Mouse (Mus musculus): ENCODE measurements at regions not wholly inside any gene's neighbourhood (a gene's known extent, or its start where the extent isn't known, plus 50 kb on each side); places are given as distances from the start of the nearest gene placed in this dataset.

GRCm38 (mm10) chr13:103683169-103683568 is 91.2 kb downstream of the Srek1 start:
- DNase-seq: no peak

GRCm38 (mm10) chr13:103680740-103681139 is 93.7 kb downstream of the Srek1 start:
- no peak for DNase-seq

GRCm38 (mm10) chr13:103680052-103680451 is 94.4 kb downstream of the Srek1 start:
- no peak for DNase-seq

- no peak for DNase-seq
Measured at GRCm38 (mm10) chr13:103676831-103677230, 97.6 kb downstream of the Srek1 start.

- DNase-seq: no peak
Measured at GRCm38 (mm10) chr13:103676221-103676620, 98.2 kb downstream of the Srek1 start.

- DNase-seq: no peak
Measured at GRCm38 (mm10) chr13:103670611-103671010, 103.8 kb downstream of the Srek1 start.

- no peak for DNase-seq
Measured at GRCm38 (mm10) chr13:103669856-103670255, 104.6 kb downstream of the Srek1 start.

- no peak for DNase-seq
Measured at GRCm38 (mm10) chr13:103667749-103668148, 106.7 kb downstream of the Srek1 start.

GRCm38 (mm10) chr13:103660248-103660996 is 114.0 kb downstream of the Srek1 start:
- no peak for DNase-seq

- DNase-seq: no peak
Measured at GRCm38 (mm10) chr13:103655966-103656365, 118.4 kb downstream of the Srek1 start.

GRCm38 (mm10) chr13:103653216-103653615 is 121.2 kb downstream of the Srek1 start:
- DNase-seq: no peak

GRCm38 (mm10) chr13:103649383-103649782 is 125.0 kb downstream of the Srek1 start:
- no peak for DNase-seq

- DNase-seq: no peak
Measured at GRCm38 (mm10) chr13:103648016-103648415, 126.4 kb downstream of the Srek1 start.

- no peak for DNase-seq
Measured at GRCm38 (mm10) chr13:103646035-103646434, 128.4 kb downstream of the Srek1 start.

- DNase-seq: peak; percentile 27
Measured at GRCm38 (mm10) chr13:103643993-103644722, 130.2 kb downstream of the Srek1 start.

GRCm38 (mm10) chr13:103643486-103643885 is 130.9 kb downstream of the Srek1 start:
- peak; percentile 29 for DNase-seq

- DNase-seq: no peak
Measured at GRCm38 (mm10) chr13:103642542-103643375, 131.6 kb downstream of the Srek1 start.

- DNase-seq: no peak
Measured at GRCm38 (mm10) chr13:103638038-103638437, 136.4 kb downstream of the Srek1 start.

GRCm38 (mm10) chr13:103637414-103637813 is 137.0 kb downstream of the Srek1 start:
- DNase-seq: no peak

- no peak for DNase-seq
Measured at GRCm38 (mm10) chr13:103636595-103636994, 137.8 kb downstream of the Srek1 start.

- no peak for DNase-seq
Measured at GRCm38 (mm10) chr13:103623810-103624209, 150.6 kb downstream of the Srek1 start.

- DNase-seq: no peak
Measured at GRCm38 (mm10) chr13:103623319-103623718, 151.1 kb downstream of the Srek1 start.

- DNase-seq: no peak
Measured at GRCm38 (mm10) chr13:103622324-103622723, 152.1 kb downstream of the Srek1 start.

Data from adrenal gland, adult 8-10 months (tissue).